Mouse (Mus musculus) lung, postnatal 25 days (tissue): ENCODE measurements around the gene Tmbim6.

Experiments used
- DNase-seq: peaks from one replicate; pipeline ENCODE4 v3.0.0; 2022; ENCODE audit warnings: low spot score

The Tmbim6 gene

GRCm38 (mm10) chr15:99449751-99450280 is 57.1 kb downstream of the Tmbim6 start:
- no peak for DNase-seq

GRCm38 (mm10) chr15:99453153-99453900 is 60.6 kb downstream of the Tmbim6 start:
- DNase-seq: peak; percentile 52

- no peak for DNase-seq
Measured at GRCm38 (mm10) chr15:99454585-99455279, 62.0 kb downstream of the Tmbim6 start.

- no peak for DNase-seq
Measured at GRCm38 (mm10) chr15:99455415-99455814, 62.7 kb downstream of the Tmbim6 start.

GRCm38 (mm10) chr15:99456338-99456962 is 63.8 kb downstream of the Tmbim6 start:
- DNase-seq: no peak

GRCm38 (mm10) chr15:99456963-99457605 is 64.4 kb downstream of the Tmbim6 start:
- DNase-seq: peak; percentile 59

- DNase-seq: peak; percentile 94
Measured at GRCm38 (mm10) chr15:99457606-99458401, 65.1 kb downstream of the Tmbim6 start, which contains the start of gene Nckap5l. Gene Nckap5l, minus strand, starts transcription at chr15:99457748.
